Mouse (Mus musculus) urinary bladder, postnatal 25 days (tissue): Measurements from ENCODE around the gene Letmd1.
"Not testable (repeated sequence)": the region's sequence is repeated elsewhere in the genome, so short reads cannot be mapped to it uniquely, and the experiment has no call there.

Experiments used
- DNase-seq: peaks from one replicate; pipeline ENCODE4 v3.0.0; 2022; ENCODE audit warnings: low spot score

Letmd1 gene

DNA sequence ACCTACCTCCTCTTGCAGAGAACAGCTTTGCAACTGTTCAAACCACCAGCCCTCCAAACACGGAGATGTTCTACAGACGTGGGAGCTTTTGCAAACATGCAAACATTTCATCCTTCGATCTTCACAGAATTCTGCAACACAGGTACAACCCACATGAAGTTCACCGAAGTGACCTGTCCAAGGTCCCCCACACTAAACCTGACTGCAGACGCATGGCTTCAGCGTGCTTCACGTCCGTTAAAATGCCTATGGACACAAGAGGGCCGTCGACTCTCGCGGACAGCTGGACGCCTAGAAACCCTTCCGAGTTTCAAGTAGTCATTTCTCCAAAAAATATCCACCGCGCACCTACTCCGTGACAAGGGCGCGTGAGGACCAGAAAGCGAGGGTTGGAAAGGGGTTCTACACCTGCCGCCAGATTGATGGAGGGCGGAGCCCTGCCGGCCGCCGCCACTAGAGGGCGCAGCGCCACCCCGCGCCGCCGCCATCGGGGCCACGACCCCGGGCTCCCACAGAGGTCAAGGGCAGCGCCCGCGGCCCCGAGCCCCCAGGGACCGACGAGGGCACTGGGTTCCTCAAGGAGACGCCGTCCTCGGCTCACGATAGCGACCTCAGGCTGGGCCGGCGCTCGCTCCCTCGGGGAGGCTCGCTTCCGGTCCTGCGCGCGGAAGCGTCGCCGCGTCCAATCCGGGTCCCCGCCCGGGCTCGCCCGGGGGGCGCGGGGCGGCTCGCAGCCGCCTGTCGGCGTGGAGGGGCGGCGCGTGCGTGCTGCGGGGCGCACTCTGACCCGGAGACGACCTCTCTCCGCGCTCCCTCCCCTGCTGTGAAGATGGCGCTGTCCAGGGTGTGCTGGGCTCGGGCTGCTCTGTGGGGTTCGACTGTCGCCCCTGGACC, at the start of gene Letmd1:
Gene Letmd1 (plus strand): TSS at position 729 of the 894 bp plus-strand sequence.
- DNase-seq = peak; percentile 75

- DNase-seq = no peak
Observed at GRCm38 (mm10) chr15:100419311-100419710, 49.5 kb upstream of the Letmd1 start.

DNA sequence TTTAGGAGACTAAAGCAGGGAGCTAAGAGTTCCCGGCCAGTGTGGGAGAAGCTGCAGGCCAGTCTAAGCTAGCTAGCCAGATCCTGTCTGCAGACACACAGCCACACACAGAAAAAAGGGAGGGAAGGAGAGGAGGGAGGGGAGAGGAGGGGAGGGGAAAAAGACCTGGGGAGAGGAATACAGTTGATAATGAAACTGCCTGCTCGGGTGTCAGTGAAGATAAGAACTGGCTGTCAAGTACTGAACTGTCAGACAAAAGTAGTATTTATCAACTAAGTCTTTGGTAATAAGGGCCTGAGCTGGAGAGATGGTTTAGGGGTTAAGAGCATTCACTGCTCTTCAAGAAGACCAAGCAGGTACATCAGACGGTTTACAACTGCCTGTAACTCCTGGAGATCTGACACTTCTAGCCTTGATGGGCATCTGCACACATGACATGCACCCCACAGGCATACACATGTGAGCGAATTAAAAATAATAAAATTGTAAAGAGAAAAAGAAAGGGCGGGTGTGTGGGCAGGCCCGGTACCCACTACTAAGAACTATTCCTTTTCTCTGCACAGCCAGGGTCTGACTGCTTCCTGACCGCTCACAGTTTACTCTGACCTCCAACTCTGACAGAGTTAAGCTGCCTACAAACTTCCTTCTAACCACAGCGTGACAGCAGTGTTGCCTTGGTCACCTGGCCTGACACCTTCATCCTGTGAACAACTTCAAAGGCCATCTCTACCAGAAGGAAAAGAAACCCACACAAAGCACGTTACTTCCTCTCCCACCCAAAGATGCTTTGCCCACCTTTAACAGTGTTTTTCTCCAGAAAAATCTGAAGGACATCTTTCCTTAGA, 48.7 kb upstream of the Letmd1 start:
- DNase-seq = no peak

DNA sequence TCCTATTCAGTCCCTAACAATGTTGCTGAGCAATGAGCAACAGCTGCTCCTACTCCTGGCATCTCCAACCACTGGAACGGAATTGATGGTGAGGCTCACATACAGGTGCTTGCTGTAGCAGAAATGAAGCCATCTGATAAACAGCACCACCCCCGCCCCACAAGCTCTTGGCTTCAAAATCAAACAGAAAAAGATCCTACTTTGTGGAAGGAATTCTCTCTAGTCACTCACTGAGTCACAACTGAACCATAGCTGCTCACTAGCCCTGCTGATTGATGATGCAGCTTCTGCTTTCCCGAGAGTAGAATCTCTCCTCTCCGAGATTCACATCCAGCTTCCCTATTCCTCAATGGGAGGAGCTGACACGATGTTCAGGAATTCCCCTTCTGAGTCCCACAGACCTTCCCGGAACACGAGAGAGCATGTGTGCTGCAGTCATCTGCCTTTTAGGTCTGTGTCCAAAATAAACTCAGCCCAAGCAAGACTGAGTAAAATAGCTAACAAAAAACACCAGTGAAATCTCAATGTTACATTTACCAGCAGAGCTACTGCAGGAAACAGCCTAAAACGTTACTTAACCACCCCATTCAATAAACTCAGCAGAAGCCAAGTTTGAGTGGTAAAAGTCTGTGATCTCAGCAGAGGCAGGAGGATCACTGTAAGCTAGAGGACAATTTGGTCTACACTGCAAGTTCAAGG, 47.6 kb upstream of the Letmd1 start:
- DNase-seq = no peak

GRCm38 (mm10) chr15:100421758-100422197, 47.0 kb upstream of the Letmd1 start, which contains the start of gene Gm5475:
TSS of gene Gm5475 (plus strand) at chr15:100422147.
- DNase-seq = not testable (repeated sequence)

- peak; percentile 33 for DNase-seq
Observed at GRCm38 (mm10) chr15:100422476-100422875, 46.3 kb upstream of the Letmd1 start.

- peak; percentile 94 for DNase-seq
Observed at GRCm38 (mm10) chr15:100422899-100423860, 45.6 kb upstream of the Letmd1 start.

GRCm38 (mm10) chr15:100423916-100424315, 44.9 kb upstream of the Letmd1 start:
- no peak for DNase-seq

DNA sequence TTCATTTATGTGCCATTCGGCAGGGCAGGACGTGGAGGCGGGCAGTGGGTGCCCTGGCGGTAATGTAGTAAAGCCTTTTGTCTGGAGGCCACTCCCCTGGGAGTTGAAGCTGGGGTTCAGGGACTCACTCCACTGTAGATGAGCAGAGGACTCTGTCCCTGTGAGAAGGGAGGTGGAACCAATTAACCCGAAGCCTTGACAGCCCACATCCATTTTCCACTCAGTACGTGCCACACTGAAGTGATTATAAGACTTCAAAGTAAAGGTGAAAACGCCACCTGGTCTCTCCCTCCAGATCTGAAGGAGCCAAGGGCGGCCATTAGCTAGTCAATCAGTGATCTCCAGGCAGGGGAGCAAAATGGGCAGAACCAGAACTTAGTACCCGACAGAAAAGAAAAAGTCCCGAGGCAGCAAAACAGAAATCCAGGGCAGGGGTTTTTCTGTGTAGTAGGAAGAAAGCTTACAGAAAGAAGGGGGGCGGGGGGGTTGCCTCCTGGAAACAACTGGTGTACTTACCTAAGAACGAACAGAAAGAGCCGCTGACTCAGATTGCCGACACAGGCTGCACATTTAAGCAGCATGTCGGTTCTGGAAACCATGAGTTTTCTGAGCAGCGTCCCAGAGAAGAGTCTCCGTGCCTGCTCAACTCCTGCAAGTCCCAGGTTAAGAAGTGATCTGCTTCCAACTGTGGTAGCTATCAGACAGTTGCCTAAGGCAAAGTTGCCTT, 44.3 kb upstream of the Letmd1 start, which contains the start of gene Slc11a2:
Gene Slc11a2 (minus strand): TSS at position 677 of the 727 bp plus-strand sequence.
- no peak for DNase-seq

DNA sequence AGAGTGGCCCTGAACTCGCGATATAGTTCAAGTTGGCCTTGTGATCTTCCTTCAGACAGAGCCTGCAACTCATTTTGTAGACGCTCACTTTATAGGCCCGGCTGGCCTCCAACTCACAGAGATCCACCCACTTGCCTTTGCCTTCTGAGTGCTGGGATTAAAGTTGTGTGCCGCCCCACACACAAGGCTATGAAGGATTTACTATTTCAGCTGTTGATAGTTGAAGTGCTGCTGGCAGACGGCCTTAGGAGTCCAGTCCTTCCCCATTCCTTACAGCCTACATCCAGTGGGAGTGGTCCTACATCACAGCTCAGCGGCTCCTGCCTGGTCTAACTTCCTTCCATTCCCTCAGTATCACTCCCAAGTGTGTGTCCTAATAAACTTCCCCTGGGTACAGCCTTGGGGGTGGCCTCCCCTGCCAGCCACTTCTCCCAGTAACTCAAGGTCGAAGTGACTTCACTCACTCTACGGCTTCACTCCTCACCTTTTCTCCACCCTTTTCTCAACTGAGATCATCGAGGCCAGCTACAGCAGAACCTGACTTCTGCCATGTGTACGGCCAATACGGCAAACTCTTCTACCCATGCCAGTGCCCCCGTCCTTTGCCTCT, 40.4 kb upstream of the Letmd1 start:
- peak; percentile 21 for DNase-seq

- no peak for DNase-seq
Observed at GRCm38 (mm10) chr15:100429959-100430565, 38.8 kb upstream of the Letmd1 start.

- DNase-seq = no peak
Observed at GRCm38 (mm10) chr15:100433234-100433633, 35.6 kb upstream of the Letmd1 start.

- DNase-seq = no peak
Observed at GRCm38 (mm10) chr15:100436112-100436511, 32.7 kb upstream of the Letmd1 start.

DNA sequence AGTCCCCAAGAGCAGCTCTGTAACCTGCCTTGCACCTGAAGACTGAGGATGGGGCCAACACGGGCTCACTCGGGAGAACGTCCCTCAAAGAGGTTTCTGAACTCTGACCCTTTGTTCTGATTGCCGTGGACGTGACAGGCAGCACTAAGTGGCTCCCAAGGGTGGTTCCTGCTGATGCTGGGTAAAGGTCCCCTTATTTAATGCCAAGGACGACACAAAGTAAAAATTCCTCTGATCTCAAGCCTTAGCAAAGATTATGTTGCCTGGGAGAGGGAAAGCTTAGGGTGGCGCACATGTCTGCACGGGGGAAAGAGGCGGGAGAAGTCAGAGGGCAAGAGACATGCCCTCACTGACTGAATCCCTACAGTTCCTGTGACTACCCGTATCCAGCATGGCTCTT, 32.3 kb upstream of the Letmd1 start:
- DNase-seq = no peak

DNA sequence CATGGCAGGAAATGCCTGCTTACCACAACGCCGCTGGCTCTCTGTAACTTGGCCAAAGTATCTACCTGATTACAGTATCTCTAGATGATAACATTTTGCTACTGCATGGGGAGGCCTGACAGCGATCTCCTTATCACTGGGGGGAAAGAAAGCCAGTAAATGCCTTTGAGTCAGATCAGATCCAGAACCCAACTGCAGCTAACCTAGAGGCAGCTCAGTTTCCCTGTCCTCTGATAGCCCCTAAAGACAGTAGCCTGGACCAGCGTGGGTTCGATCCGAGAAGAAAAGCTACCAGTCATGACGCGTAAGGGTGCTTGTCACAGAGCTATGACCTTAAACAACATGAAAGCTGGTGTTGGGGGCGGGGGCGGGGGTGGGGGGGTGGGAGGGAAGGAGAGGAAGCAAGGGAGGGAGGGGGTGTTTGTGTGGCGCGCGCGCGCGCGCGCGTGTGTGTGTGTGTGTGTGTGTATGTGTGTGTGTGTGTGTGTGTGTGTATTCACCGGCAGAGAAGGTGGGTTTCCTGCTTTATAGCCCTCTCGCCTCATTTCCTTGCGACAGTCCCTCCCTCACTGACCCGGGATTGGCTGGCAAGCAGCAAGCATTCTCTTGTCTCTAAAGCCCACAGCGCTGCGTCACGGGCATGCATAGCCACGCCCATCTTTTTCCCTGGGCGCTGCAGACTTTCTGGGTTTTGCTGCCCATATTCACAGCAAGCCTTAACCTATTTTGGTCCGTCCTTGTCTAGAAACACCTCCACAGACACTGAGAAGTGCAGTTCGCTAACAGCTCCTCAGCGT, 25.5 kb upstream of the Letmd1 start:
- DNase-seq = peak; percentile 68

DNA sequence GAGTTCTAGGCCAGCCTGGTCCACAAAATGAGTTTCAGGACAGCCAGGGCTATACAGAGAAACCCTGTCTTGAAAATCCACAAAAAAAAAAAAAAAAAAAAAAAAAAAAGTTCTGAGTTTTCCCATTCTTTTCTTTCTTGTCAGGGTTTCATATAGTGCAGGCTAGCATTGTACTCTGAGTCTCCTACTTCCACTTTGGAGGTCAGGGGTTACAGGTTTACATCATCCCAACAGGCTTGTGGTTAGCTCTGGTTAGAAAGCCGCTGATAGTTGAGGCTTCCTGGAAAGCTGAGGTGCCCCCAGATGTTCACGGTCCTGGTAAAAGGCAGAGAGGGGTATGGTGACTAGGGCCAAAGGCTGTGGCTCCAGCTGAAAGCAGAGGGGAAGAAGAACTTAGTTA, 21.9 kb upstream of the Letmd1 start:
- no peak for DNase-seq

- no peak for DNase-seq
Observed at GRCm38 (mm10) chr15:100448572-100448971, 20.3 kb upstream of the Letmd1 start.

GRCm38 (mm10) chr15:100449495-100449894, 19.3 kb upstream of the Letmd1 start:
- DNase-seq = no peak
